Mouse (Mus musculus) retina, postnatal 7 days (tissue): Measurements from ENCODE around the gene Gng4.
"Not testable (repeated sequence)": the region's sequence is repeated elsewhere in the genome, so short reads cannot be mapped to it uniquely, and the experiment has no call there.

Source experiments
- DNase-seq: peaks from one replicate; pipeline ENCODE4 v3.0.0-alpha.2; 2012; ENCODE audit warnings: low read depth, low spot score

The Gng4 gene

GRCm38 (mm10) chr13:13783894-13784419 lies at the start of gene Gng4:
Gene Gng4, plus strand, starts transcription at chr13:13784059.
- DNase-seq, result no peak

GRCm38 (mm10) chr13:13739232-13739631 lies 44.6 kb upstream of the Gng4 start:
- no peak for DNase-seq

- DNase-seq, result no peak
Observed at GRCm38 (mm10) chr13:13745911-13746310, 37.9 kb upstream of the Gng4 start.

- DNase-seq, result no peak
Observed at GRCm38 (mm10) chr13:13775778-13776494, 7.9 kb upstream of the Gng4 start.

GRCm38 (mm10) chr13:13777052-13777451 lies 6.8 kb upstream of the Gng4 start:
- no peak for DNase-seq

- no peak for DNase-seq
Observed at GRCm38 (mm10) chr13:13777696-13778095, 6.2 kb upstream of the Gng4 start.

- no peak for DNase-seq
Observed at GRCm38 (mm10) chr13:13778837-13779458, 4.9 kb upstream of the Gng4 start.

GRCm38 (mm10) chr13:13780271-13780670 lies 3.6 kb upstream of the Gng4 start:
- no peak for DNase-seq

GRCm38 (mm10) chr13:13781026-13781425 lies 2.8 kb upstream of the Gng4 start:
- no peak for DNase-seq

GRCm38 (mm10) chr13:13783296-13783695 lies 563 bp upstream of the Gng4 start:
- DNase-seq, result no peak

- no peak for DNase-seq
Observed at GRCm38 (mm10) chr13:13784420-13784936, 619 bp downstream of the Gng4 start.

- DNase-seq, result no peak
Observed at GRCm38 (mm10) chr13:13784981-13785783, 1.3 kb downstream of the Gng4 start.

- no peak for DNase-seq
Observed at GRCm38 (mm10) chr13:13786971-13787370, 3.1 kb downstream of the Gng4 start.

GRCm38 (mm10) chr13:13788070-13788469 lies 4.2 kb downstream of the Gng4 start:
- no peak for DNase-seq

- no peak for DNase-seq
Observed at GRCm38 (mm10) chr13:13791981-13792380, 8.1 kb downstream of the Gng4 start.

GRCm38 (mm10) chr13:13795166-13795832 lies 11.4 kb downstream of the Gng4 start:
- DNase-seq, result no peak

GRCm38 (mm10) chr13:13796082-13796481 lies 12.2 kb downstream of the Gng4 start:
- DNase-seq, result no peak

GRCm38 (mm10) chr13:13797816-13798215 lies 14.0 kb downstream of the Gng4 start:
- DNase-seq, result not testable (repeated sequence)

- DNase-seq, result no peak
Observed at GRCm38 (mm10) chr13:13798775-13799174, 14.9 kb downstream of the Gng4 start.

- no peak for DNase-seq
Observed at GRCm38 (mm10) chr13:13808337-13809132, 24.7 kb downstream of the Gng4 start.

- DNase-seq, result no peak
Observed at GRCm38 (mm10) chr13:13810885-13811284, 27.0 kb downstream of the Gng4 start.
